Mouse (Mus musculus) Patski (cell line): ENCODE measurements around the gene Mrtfb. TPM values are rescaled to one million over a fixed set of nuclear protein-coding genes. Genes with fewer than 3 reads are reported as not detected.

Source experiments
- ATAC-seq: fragments of 100-300 bp; one replicate; pipeline ENCODE4 v1.8.0; 2021
- CTCF ChIA-PET: fragments of 350-600 bp; sonication (Branson Sonifier 250); formaldehyde crosslinking; loops from one replicate; lab custom pipeline; 2022; ENCODE audit warnings: inconsistent platforms; lab: Charles Lee
- POLR2A ChIA-PET: fragments of 350-600 bp; sonication (Branson Sonifier 250); formaldehyde crosslinking; loops from one replicate; lab custom pipeline; 2022; ENCODE audit warnings: antibody characterized with exemption, inconsistent platforms; lab: Charles Lee
- DNase-seq: peaks from one replicate; pipeline ENCODE4 v3.0.0-alpha.2; 2011; ENCODE audit warnings: low read depth, low spot score
- H3K27me3 ChIP-seq: fragments of 371-371 bp; one replicate; pipeline ENCODE4 v1.5.1; 2021
- CTCF ChIP-seq: fragments of 100-300 bp; IDR thresholded peaks from one replicate; pipeline ENCODE4 v1.5.1; 2021
- in situ Hi-C: fragments of 300-500 bp; cut with MboI; formaldehyde crosslinking; loops from 3 replicates; pipeline ENCODE4 v1.11.1; 2018; ENCODE audit warnings: low pct_unique_long_range_greater_than_20kb, mixed read lengths
- polyA plus RNA-seq: library from polyadenylated mRNA; unstranded; gene quantifications from one replicate; pipeline ENCODE4 v1.2.3, GENCODE M21; 2021

The Mrtfb gene
- 18.7 TPM for polyA plus RNA-seq

- ChIA-PET CTCF (interaction anchor here (1.0 kb wide), 1 partner anchor 48 kb away, joined by 3 read pairs; no protein-coding TSS in a partner anchor), POLR2A (interaction anchor here (0.6 to 1.1 kb wide), 2 partner anchors 34 to 82 kb away, joined by 3 to 5 read pairs; no protein-coding TSS in a partner anchor)
- in situ Hi-C loops: no loop called here
- DNase-seq: peak; percentile 33
- no peaks in the 10 kb centered on the region for H3K27me3 ChIP-seq
- TF ChIP-seq CTCF: no peak
- peak; percentile 84 for ATAC-seq
These were observed at the start of gene Mrtfb for GRCm38 (mm10) chr16:13255855-13256635. Gene Mrtfb (plus strand): TSS chr16:13256481.

- ChIA-PET POLR2A (no interaction called here), CTCF (interaction anchor here (1.0 kb wide), 1 partner anchor 40 kb away, joined by 3 read pairs; no protein-coding TSS in a partner anchor)
- no peak for TF ChIP-seq CTCF
- in situ Hi-C loops: no loop called here
- H3K27me3 ChIP-seq: no peaks in the 10 kb centered on the region
- ATAC-seq (peak; percentile 7), DNase-seq (no peak)
These were observed 48.6 kb upstream of the Mrtfb start for GRCm38 (mm10) chr16:13207649-13208048.

GRCm38 (mm10) chr16:13208087-13208486 lies 48.2 kb upstream of the Mrtfb start:
- ChIA-PET POLR2A (no interaction called here), CTCF (interaction anchor here (1.0 to 1.1 kb wide), 2 partner anchors 40 to 48 kb away, joined by 3 read pairs; partner anchors contain the start of gene Mrtfb)
- DNase-seq (peak; percentile 72), ATAC-seq (peak; percentile 80)
- no peak for TF ChIP-seq CTCF
- no peaks in the 10 kb centered on the region for H3K27me3 ChIP-seq
- in situ Hi-C loops: no loop called here

- ATAC-seq (no peak), DNase-seq (no peak)
- ChIA-PET POLR2A (no interaction called here), CTCF (no interaction called here)
- in situ Hi-C loops: no loop called here
- TF ChIP-seq CTCF: no peak
- H3K27me3 ChIP-seq: no peaks in the 10 kb centered on the region
These were observed 43.5 kb upstream of the Mrtfb start for GRCm38 (mm10) chr16:13212781-13213180.

- ChIA-PET POLR2A (no interaction called here), CTCF (interaction anchor here (1.3 to 1.6 kb wide), 2 partner anchors 27 to 149 kb away, joined by 3 to 4 read pairs; no protein-coding TSS in a partner anchor)
- in situ Hi-C loops: no loop called here
- DNase-seq (no peak), ATAC-seq (no peak)
- no peak for TF ChIP-seq CTCF
- H3K27me3 ChIP-seq: no peaks in the 10 kb centered on the region
These were observed 39.9 kb upstream of the Mrtfb start for GRCm38 (mm10) chr16:13216116-13216952.

GRCm38 (mm10) chr16:13217951-13218350 lies 38.3 kb upstream of the Mrtfb start:
- POLR2A ChIA-PET: no interaction called here
- no peak for DNase-seq
- no peak for TF ChIP-seq CTCF
- ATAC-seq: no peak
- in situ Hi-C loops: no loop called here
- H3K27me3 ChIP-seq: no peaks in the 10 kb centered on the region
- CTCF ChIA-PET: interaction anchor here (1.3 to 1.6 kb wide), 2 partner anchors 29 to 147 kb away, joined by 3 to 4 read pairs; no protein-coding TSS in a partner anchor

- POLR2A ChIA-PET: interaction anchor here (1.5 kb wide), 1 partner anchor 35 kb away, joined by 5 read pairs; the partner anchor contains the start of gene Mrtfb
- CTCF ChIA-PET: interaction anchor here (1.0 to 2.5 kb wide), 4 partner anchors 16 to 136 kb away, joined by 3 to 8 read pairs (median 3); no protein-coding TSS in a partner anchor
- DNase-seq: peak; percentile 49
- in situ Hi-C loops: no loop called here
- peak; percentile 85 for ATAC-seq
- H3K27me3 ChIP-seq: no peaks in the 10 kb centered on the region
- TF ChIP-seq CTCF: no peak
These were observed 34.8 kb upstream of the Mrtfb start for GRCm38 (mm10) chr16:13221475-13221874.

- ChIA-PET POLR2A (no interaction called here), CTCF (no interaction called here)
- no peak for ATAC-seq
- no peaks in the 10 kb centered on the region for H3K27me3 ChIP-seq
- TF ChIP-seq CTCF: no peak
- no peak for DNase-seq
- in situ Hi-C loops: no loop called here
These were observed 24.2 kb upstream of the Mrtfb start for GRCm38 (mm10) chr16:13232043-13232442.

- in situ Hi-C loops: no loop called here
- no peaks in the 10 kb centered on the region for H3K27me3 ChIP-seq
- no peak for DNase-seq
- no peak for TF ChIP-seq CTCF
- ChIA-PET POLR2A (no interaction called here), CTCF (no interaction called here)
- ATAC-seq: no peak
These were observed 23.1 kb upstream of the Mrtfb start for GRCm38 (mm10) chr16:13232912-13233802.

- H3K27me3 ChIP-seq: no peaks in the 10 kb centered on the region
- ChIA-PET POLR2A (no interaction called here), CTCF (interaction anchor here (2.5 kb wide), 1 partner anchor 13 kb away, joined by 7 read pairs; no protein-coding TSS in a partner anchor)
- TF ChIP-seq CTCF: no peak
- in situ Hi-C loops: no loop called here
- DNase-seq (no peak), ATAC-seq (no peak)
These were observed 17.2 kb upstream of the Mrtfb start for GRCm38 (mm10) chr16:13239039-13239438.
